Mouse (Mus musculus) thymus, adult 2 months (tissue): Measurements from ENCODE around the gene Slc12a8. TPM values are rescaled to one million over a fixed set of nuclear protein-coding genes. Genes with fewer than 3 reads are reported as not detected.

Experiments used
- DNase-seq: peaks from one replicate; pipeline ENCODE4 v3.0.0; 2021
- H3K27ac ChIP-seq: fragments of 200-500 bp; 2 replicates; pipeline ENCODE4 v1.5.1; 2012; ENCODE audit warnings: low read length, control low read depth; ENCODE audit not compliant: control insufficient read depth, insufficient read depth
- H3K27me3 ChIP-seq: fragments of 200-500 bp; 2 replicates; pipeline ENCODE4 v1.6.1; 2012; ENCODE audit warnings: mild to moderate bottlenecking, low read length, moderate library complexity, mixed read lengths; ENCODE audit not compliant: control insufficient read depth, insufficient read depth
- H3K36me3 ChIP-seq: fragments of 200-500 bp; 2 replicates; pipeline ENCODE4 v1.6.1; 2012; ENCODE audit warnings: mild to moderate bottlenecking, low read length, moderate library complexity; ENCODE audit not compliant: control insufficient read depth, insufficient read depth
- H3K4me1 ChIP-seq: fragments of 200-500 bp; replicated peaks from 2 replicates; pipeline ENCODE4 v1.6.1; 2012; ENCODE audit warnings: low read length; ENCODE audit not compliant: control insufficient read depth, insufficient read depth
- H3K4me3 ChIP-seq: fragments of 200-500 bp; 2 replicates; pipeline ENCODE4 v1.5.1; 2012; ENCODE audit warnings: mild to moderate bottlenecking, low read length, control low read depth, moderate library complexity; ENCODE audit not compliant: control insufficient read depth, insufficient read depth
- CTCF ChIP-seq: fragments of 200-500 bp; IDR thresholded peaks from 2 replicates; pipeline ENCODE4 v1.5.1; 2012; ENCODE audit warnings: mild to moderate bottlenecking, control low read depth, low read length, moderate library complexity, borderline replicate concordance; ENCODE audit not compliant: control insufficient read depth, poor library complexity, insufficient read depth; ENCODE audit errors: extremely low read depth
- POLR2A ChIP-seq: fragments of 200-500 bp; IDR thresholded peaks from 2 replicates; pipeline ENCODE4 v1.6.1; 2012; ENCODE audit warnings: mild to moderate bottlenecking, low read length, control low read depth, moderate library complexity; ENCODE audit not compliant: control insufficient read depth, poor library complexity, insufficient read depth; ENCODE audit errors: extremely low read depth
- WGBS: fragments of 180-500 bp; shearing (Covaris S2); methylation state at CpG from one replicate; pipeline ENCODE4 v1.1.7; 2018; 5-methylcytosine and 5-hydroxymethylcytosine counted together
- polyA plus RNA-seq: library from polyadenylated mRNA; depleted of rRNA; stranded (reverse); fragments of >200 nt; gene quantifications from 2 replicates; pipeline ENCODE4 v1.2.3, GENCODE M21; 2012; rRNA removed

Gene Slc12a8
- polyA plus RNA-seq, 1 experiment = 0.51 TPM

DNA sequence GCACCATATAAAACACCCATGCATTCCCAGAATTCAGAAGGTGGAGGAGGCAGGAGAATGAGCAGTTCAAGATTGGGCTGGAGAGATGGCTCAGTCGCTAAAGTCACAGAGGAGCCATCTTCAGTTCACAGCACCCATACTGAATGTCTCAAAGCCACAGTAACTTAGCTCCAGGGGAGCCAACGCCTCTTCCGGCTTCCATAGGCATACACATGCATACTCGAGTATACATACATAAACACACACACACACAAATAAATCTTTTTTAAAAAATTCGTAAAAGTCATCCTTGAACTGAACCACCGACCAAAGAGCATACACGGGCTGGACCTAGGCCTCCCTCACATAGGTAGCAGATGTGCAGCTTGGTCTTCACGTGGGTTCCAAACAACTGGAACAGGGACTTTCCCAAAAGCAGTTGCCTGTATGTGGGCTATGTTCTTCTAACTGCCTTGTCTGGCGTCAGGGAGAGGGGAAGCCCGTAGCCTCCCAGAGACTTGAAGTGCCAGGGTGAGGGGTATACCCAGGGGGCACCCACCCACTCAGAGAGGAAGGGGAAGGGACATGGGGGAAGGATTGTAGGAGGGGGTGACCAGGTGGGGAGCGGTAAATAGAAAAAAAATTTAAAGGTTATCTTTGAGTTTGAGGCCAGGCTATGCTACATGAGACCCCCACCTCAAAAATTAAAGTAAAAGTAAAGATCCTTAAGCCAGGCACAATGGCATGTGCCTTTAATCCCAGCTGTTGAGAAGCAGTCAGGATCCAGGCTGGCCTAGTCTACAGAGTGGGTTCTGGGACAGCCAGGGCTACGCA is 191.7 kb downstream of the Slc12a8 start:
- peaks cover 10% of the 10 kb centered on the region; the same call in 1 of the 2 replicates for H3K36me3 ChIP-seq
- TF ChIP-seq CTCF (no peak), POLR2A (no peak)
- H3K27me3 ChIP-seq = no peaks in the 10 kb centered on the region
- peaks cover 45% of the 10 kb centered on the region for H3K4me1 ChIP-seq
- H3K27ac ChIP-seq = peak overlapping the region; percentile 43; the same call in 1 of the 2 replicates
- no peak for DNase-seq
- no peak overlapping the region for H3K4me3 ChIP-seq
- 89% methylated on average over 12 of the region's 12 CpGs for WGBS

Other genes with a start within 250 kb of the Slc12a8 start
- gene Zfp148, start 136.5 kb upstream of the Slc12a8 start, polyA plus RNA-seq = 22.5 and 23.4 TPM in 2 replicates
- gene Heg1, start 167.0 kb downstream of the Slc12a8 start, polyA plus RNA-seq = 39.1 and 43.7 TPM in 2 replicates